Mouse (Mus musculus) common myeloid progenitor, adult 5-6 weeks (primary cell): ENCODE measurements around the gene Adcy5. TPM values are rescaled to one million over a fixed set of nuclear protein-coding genes. Genes with fewer than 3 reads are reported as not detected.

Experiments
- ATAC-seq: replicated peaks from 2 replicates; pipeline ENCODE4 v1.8.0; 2016; ENCODE audit warnings: low read depth, mild to moderate bottlenecking, moderate TSS enrichment, inconsistent platforms; ENCODE audit not compliant: poor library complexity, severe bottlenecking
- total RNA-seq: library from RNA; stranded (forward); fragments of 200-1000, 187-1606 nt; gene quantifications from 2 replicates; pipeline ENCODE4 v1.2.3, GENCODE M21; 2017

The Adcy5 gene
- total RNA-seq, 1 experiment from 2014 or later = not detected

- no peak for ATAC-seq
These were observed 153.3 kb downstream of the Adcy5 start for GRCm38 (mm10) chr16:35308016-35308415.

DNA sequence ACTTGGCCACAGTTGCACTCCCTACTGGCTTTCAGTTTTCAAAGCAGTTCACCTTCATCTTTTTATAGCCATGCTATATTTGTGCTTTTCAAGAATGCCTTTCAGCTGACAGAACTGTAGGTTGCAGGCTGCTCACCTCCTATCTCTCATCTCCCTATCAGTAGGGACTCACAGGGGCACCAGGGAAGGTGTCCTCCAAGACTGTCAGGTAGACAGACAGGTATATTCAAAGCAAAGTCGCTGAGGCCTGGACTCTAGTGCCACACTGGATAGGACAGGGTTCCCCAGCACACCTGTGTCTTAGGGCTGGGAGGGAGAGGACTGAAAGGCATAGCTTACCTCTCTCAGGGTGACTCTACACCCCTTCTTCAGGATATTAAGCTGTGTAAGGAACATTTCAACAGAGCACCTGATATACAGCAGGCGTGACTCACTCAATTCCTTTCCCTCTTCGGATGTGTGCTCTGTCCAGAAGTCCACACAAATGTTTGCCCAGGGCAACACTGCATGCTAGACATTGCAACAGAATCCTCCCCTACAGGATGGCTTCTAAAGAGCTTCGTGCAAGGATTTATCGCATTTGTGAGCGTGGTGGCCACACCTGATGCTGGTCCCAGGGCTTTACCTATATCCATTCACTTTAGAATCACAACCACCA lies 153.9 kb downstream of the Adcy5 start:
- no peak for ATAC-seq

DNA sequence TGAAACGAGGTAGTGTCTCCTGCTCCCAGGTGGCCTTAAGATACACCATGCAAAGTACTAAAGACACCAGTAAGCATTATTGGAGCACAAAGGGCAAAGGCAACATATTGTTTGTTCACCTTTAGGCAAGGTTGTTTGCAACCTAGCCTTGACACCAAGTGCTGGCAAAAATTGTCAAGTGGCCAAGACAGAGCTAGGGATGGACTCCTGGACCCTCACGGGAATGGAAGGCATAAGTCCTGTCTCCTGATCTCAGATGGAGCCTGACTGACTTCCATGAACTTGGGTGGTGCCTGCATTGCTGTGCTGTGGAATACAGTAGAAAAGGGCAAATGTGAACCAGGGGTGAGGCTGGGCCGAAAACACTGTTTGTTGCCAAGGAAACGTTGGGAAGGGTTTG lies 155.0 kb downstream of the Adcy5 start:
- ATAC-seq = no peak

DNA sequence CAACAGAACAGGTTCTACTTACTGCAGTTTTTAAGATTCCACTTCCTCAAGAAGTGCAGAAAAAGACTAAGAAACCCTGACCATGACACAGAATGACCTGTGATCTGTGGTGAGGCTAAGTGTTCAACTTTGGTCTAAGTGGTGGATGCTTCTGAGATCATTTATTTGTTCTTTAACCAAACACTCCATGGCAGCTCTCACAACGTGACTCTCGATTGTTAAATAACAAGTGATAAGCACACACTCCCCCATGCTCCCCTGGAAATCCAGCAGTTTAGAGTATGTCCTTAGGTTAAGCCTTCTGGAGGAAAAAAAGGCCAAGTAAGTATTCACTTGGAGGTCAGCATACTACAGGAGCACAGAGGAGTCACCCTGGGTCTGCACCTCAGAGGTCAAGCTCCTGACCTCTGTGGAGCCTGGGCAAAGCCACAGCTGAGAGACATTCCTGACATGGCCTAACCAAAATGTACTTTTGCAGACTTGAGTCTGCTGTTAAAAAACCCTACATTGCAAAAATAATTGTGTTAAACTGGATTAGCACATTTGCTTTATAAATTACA lies 156.0 kb downstream of the Adcy5 start:
- no peak for ATAC-seq

DNA sequence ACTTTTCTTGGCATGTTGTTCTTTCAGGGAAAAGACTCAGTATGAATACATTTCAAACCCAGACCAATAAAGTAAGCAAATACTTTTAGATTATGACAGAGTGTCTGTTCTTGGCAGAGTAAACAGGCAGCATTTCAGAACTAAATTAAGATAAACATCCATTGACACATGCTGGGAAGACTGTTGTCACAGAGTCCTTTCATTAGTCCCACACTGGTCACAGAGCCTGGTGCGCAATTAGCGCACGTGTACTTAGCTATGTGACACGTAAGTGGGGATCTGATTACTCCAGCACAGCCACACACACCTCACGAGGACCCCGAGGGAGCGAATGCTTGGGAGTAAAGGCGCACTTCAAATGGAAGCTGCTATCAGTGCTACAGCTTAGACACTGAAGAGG lies 156.9 kb downstream of the Adcy5 start:
- no peak for ATAC-seq

- no peak for ATAC-seq
These were observed 160.8 kb downstream of the Adcy5 start for GRCm38 (mm10) chr16:35315496-35315895.

- no peak for ATAC-seq
These were observed 162.2 kb downstream of the Adcy5 start for GRCm38 (mm10) chr16:35316856-35317264.

GRCm38 (mm10) chr16:35317460-35317859 lies 162.8 kb downstream of the Adcy5 start:
- ATAC-seq = 0 out of 2 replicates have a peak, but pooled peaks have one; percentile 16

DNA sequence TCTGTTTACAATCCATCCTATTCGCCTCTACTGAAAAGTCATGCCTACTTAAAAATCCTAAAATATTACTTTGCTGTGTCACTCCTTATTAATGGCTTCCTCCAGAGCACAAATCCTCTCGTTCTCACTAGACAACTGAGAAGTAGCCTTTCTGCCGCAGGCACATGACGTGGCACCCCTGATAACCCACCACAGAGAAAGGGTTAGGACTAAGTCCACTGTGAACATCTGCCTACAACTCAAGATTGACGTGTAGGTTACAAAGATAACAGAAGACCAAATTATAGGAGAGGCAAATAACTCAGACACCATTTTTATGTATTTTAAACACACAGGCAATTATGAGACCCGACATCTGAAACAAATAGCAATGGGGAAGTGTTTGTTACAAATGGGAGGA lies 163.7 kb downstream of the Adcy5 start:
- ATAC-seq = peak; percentile 74

- peak; percentile 66 for ATAC-seq
These were observed 164.7 kb downstream of the Adcy5 start for GRCm38 (mm10) chr16:35319335-35319734.

- no peak for ATAC-seq
These were observed 165.1 kb downstream of the Adcy5 start for GRCm38 (mm10) chr16:35319773-35320172.

DNA sequence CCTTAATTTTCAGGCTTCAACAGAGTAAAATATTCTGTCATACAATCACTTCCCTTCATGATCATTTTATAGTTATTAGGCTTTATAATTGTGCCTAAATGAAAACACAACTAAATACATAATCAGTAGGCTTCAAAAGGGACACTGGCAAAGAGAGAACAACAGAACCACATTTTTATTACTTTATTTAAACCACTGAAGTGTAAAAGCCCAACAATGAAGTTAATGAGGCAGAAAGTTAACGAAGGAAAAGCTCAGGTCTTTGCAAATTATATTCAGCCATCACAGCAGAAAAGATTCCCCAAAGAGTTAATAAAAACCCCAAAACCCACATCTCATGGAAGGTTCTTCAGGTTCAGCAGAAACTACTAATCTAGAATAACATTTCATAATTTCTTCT lies 175.8 kb downstream of the Adcy5 start:
- ATAC-seq = no peak

Other genes starting within 250 kb of the Adcy5 start
- 5.7 and 7.7 TPM in 2 replicates for gene Hacd2, start 132.4 kb upstream of the Adcy5 start, total RNA-seq
- gene Sec22a, start 209.0 kb downstream of the Adcy5 start, total RNA-seq = 6.5 and 8.4 TPM in 2 replicates